Mouse (Mus musculus): Measurements from ENCODE around the gene Gm6657.

Gm6657 gene

GRCm38 (mm10) chr12:78193942-78194341 is at the start of gene Gm6657:
Gene Gm6657 (plus strand): TSS chr12:78194242.
- no peak for DNase-seq (ENCODE audit: low spot score in 2 of 2)

- no peak for DNase-seq (ENCODE audit: low spot score in 2 of 2)
Measured at GRCm38 (mm10) chr12:78153308-78154002, 40.6 kb upstream of the Gm6657 start.

GRCm38 (mm10) chr12:78170178-78170577 is 23.9 kb upstream of the Gm6657 start:
- no peak for DNase-seq (ENCODE audit: low spot score in 2 of 2)

- no peak for DNase-seq (ENCODE audit: low spot score in 2 of 2)
Measured at GRCm38 (mm10) chr12:78173945-78174344, 20.1 kb upstream of the Gm6657 start.

- DNase-seq (ENCODE audit: low spot score in 2 of 2): no peak
Measured at GRCm38 (mm10) chr12:78174671-78175070, 19.4 kb upstream of the Gm6657 start.

- DNase-seq (ENCODE audit: low spot score in 2 of 2): no peak
Measured at GRCm38 (mm10) chr12:78181452-78181851, 12.6 kb upstream of the Gm6657 start.

GRCm38 (mm10) chr12:78195368-78195767 is 1.3 kb downstream of the Gm6657 start:
- DNase-seq (ENCODE audit: low spot score in 2 of 2): no peak

- DNase-seq (ENCODE audit: low spot score in 2 of 2): no peak
Measured at GRCm38 (mm10) chr12:78203646-78204045, 9.6 kb downstream of the Gm6657 start.

GRCm38 (mm10) chr12:78205915-78206570 is 12.0 kb downstream of the Gm6657 start:
- peak; percentile 23 to 48 for DNase-seq (ENCODE audit: low spot score in 2 of 2)

- no peak for DNase-seq (ENCODE audit: low spot score in 2 of 2)
Measured at GRCm38 (mm10) chr12:78206571-78206960, 12.5 kb downstream of the Gm6657 start.

- DNase-seq (ENCODE audit: low spot score in 2 of 2): no peak
Measured at GRCm38 (mm10) chr12:78209856-78210255, 15.8 kb downstream of the Gm6657 start.

- no peak for DNase-seq (ENCODE audit: low spot score in 2 of 2)
Measured at GRCm38 (mm10) chr12:78215490-78215889, 21.4 kb downstream of the Gm6657 start.

- DNase-seq (ENCODE audit: low spot score in 2 of 2): peak; percentile 37 to 39
Measured at GRCm38 (mm10) chr12:78219191-78219825, 25.3 kb downstream of the Gm6657 start.

GRCm38 (mm10) chr12:78225707-78226518 is 31.9 kb downstream of the Gm6657 start, which contains the start of gene Gphn:
Gene Gphn (plus strand): TSS chr12:78226379.
- DNase-seq (ENCODE audit: low spot score in 2 of 2): peak; percentile 90

- peak; percentile 83 to 85 for DNase-seq (ENCODE audit: low spot score in 2 of 2)
Measured at GRCm38 (mm10) chr12:78226519-78226875, 32.5 kb downstream of the Gm6657 start.

- DNase-seq (ENCODE audit: low spot score in 2 of 2): peak; percentile 40
Measured at GRCm38 (mm10) chr12:78227021-78227932, 33.2 kb downstream of the Gm6657 start.

- DNase-seq (ENCODE audit: low spot score in 2 of 2): no peak
Measured at GRCm38 (mm10) chr12:78228139-78228538, 34.1 kb downstream of the Gm6657 start.

GRCm38 (mm10) chr12:78232560-78232959 is 38.5 kb downstream of the Gm6657 start:
- no peak for DNase-seq (ENCODE audit: low spot score in 2 of 2)

- no peak for DNase-seq (ENCODE audit: low spot score in 2 of 2)
Measured at GRCm38 (mm10) chr12:78248366-78248765, 54.3 kb downstream of the Gm6657 start.

GRCm38 (mm10) chr12:78249151-78249550 is 55.1 kb downstream of the Gm6657 start:
- peak; percentile 28 to 44 for DNase-seq (ENCODE audit: low spot score in 2 of 2)

Data from heart, adult 9 months (tissue).